Mouse (Mus musculus): Measurements from ENCODE around the gene Hoxd10. TPM values are rescaled to one million over a fixed set of nuclear protein-coding genes. Genes with fewer than 3 reads are reported as not detected.

Hoxd10 gene
- polyA plus RNA-seq, 1 experiment from 2014 or later, result 0.13 TPM

DNA sequence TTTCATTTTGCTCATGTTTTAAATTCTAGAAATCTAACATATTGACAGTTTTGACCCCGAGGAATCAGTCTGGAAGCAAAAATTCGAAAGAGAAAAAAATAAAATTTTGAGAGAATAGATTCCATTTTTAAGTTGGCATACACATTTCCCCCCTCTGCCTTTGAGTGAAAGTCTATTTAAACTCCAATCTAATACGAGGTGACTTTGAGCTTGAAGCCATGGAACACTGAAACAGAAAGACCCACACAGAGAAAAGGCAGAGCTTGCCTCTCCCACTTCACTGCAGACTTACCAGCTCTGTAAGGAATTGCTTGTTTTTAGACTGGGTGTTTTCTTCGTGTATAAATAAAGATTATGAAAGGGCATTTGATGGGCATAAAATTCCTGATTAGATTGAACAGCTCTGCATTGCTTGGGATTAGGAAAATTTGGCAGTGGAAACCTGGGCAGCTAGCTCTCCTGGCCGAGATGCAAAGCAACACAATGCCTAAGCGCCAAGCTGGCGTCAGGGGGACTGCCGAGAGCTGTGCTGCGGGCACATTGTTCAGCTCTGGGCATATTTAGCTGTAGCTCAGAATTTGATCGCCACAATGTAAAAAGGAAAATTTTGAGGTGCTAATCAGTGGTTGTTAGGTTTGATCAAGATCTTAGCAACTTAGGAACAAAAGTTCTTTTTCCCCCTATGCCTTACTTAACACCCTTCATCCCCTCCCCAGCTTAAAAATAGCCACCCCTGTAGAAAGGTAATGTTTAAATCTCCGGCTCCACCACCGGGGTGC is 2.7 kb upstream of the Hoxd10 start:
- DNase-seq (ENCODE audit: low read depth, low spot score), result no peak

DNA sequence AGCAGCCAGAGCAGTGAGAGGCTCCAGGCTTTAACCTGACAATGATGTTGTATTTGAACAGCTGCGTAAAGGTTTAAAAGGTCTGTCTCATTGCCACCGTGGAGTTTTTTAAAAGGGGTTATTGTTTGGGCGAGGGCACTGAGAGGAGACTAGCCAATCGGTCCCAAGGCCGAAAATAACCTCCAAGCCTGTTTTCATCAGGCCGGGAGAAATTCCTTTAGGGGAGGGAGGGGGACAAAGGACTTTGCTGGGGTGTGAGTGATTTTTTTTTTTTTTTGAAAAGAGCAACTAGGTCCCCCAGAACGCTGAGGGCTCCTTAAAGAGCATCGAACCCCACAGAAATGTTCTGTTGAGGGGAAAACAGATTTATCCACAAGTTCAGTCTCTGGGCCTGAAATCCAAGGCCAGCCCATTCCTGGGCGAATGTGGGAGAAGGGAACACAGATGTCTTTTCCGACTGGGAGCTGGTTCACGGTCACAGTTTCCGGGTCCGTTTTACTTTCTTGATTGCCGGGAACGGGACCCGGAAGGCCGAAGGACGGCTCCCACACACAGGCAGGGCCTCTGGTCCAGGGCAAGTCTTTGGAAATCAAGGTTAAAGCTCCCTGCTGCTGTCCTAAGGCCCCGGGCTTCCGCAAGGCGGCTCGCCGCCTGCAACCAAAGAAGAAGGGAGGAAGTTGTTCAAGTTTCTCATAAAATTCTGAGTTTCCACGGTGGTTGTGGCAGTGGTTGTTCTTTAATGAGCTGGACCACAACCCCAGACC is 2.0 kb upstream of the Hoxd10 start:
- H3K27me3 ChIP-seq, result peaks cover 82% of the 10 kb centered on the region
- no peak for ATAC-seq
- DNase-seq (ENCODE audit: low read depth, low spot score), result no peak
- in situ Hi-C loops (cut with MboI; ENCODE audit: low pct_unique_long_range_greater_than_20kb), result loop anchor here (10.0 to 25.0 kb wide), 2 partner anchors 455 to 1073 kb away; no protein-coding TSS in a partner anchor
- ChIA-PET POLR2A (interaction anchor here (0.6 kb wide), 1 partner anchor 273 kb away, joined by 7 read pairs; no protein-coding TSS in a partner anchor), CTCF (no interaction called here)
- TF ChIP-seq CTCF (IDR thresholded peaks at IDR 0.05), result no peak

More for the DNA sequence above, 2.7 kb upstream of the Hoxd10 start:
- TF ChIP-seq CTCF (IDR thresholded peaks at IDR 0.05), result no peak
- ChIA-PET POLR2A (no interaction called here), CTCF (no interaction called here)
- peaks cover 81% of the 10 kb centered on the region for H3K27me3 ChIP-seq
- in situ Hi-C loops (cut with MboI; ENCODE audit: low pct_unique_long_range_greater_than_20kb), result loop anchor here (25.0 kb wide), 1 partner anchor 1073 kb away; no protein-coding TSS in a partner anchor
- ATAC-seq, result no peak

DNA sequence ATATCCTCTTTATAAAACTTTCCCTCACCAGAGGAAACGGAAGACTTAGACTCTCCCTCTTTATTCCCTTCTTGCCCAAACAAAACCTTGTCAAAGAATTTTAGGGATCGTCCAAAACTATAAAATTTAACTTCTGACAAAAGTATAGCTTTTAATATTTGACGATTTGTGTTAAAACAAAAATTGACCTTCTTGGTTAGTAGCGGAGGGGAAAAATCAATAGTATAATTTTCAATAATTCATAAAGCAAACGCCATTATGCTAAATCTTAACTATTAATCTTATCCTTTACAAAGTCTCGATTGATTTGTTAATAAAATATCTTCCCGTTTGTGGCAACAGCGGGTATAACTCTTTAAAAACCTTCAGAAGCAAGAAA is 1.4 kb upstream of the Hoxd10 start:
- in situ Hi-C loops (cut with MboI; ENCODE audit: low pct_unique_long_range_greater_than_20kb), result loop anchor here (10.0 to 25.0 kb wide), 2 partner anchors 454 to 1072 kb away; no protein-coding TSS in a partner anchor
- POLR2A ChIA-PET, result no interaction called here
- ATAC-seq (no peak), DNase-seq (ENCODE audit: low read depth, low spot score) (no peak)
- no peak for TF ChIP-seq CTCF (IDR thresholded peaks at IDR 0.05)
- CTCF ChIA-PET, result no interaction called here
- H3K27me3 ChIP-seq, result peaks cover 83% of the 10 kb centered on the region

DNA sequence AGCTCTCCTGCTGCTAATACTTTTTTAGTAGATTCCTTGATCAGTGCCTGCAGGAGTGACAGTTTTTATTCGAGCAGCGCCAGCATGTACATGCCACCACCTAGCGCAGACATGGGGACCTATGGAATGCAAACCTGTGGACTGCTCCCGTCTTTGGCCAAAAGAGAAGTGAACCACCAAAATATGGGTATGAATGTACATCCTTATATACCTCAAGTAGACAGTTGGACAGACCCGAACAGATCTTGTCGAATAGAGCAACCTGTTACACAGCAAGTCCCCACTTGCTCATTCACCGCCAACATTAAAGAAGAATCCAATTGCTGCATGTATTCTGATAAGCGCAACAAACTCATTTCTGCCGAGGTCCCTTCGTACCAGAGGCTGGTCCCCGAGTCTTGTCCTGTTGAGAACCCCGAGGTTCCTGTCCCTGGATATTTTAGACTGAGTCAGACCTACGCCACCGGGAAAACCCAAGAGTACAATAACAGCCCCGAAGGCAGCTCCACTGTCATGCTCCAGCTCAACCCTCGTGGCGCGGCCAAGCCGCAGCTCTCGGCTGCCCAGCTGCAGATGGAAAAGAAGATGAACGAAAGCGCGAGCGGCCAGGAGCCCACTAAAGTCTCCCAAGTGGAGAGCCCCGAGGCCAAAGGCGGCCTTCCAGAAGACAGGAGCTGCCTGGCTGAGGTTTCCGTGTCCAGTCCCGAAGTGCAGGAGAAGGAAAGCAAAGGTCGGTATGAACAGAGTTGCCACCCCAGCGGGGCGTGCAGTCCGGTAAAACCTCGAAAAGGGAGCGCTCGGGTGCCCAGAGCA is 477 bp downstream of the Hoxd10 start:
- DNase-seq (ENCODE audit: low read depth, low spot score) (no peak), ATAC-seq (peak; percentile 12)
- no peak for TF ChIP-seq CTCF (IDR thresholded peaks at IDR 0.05)
- ChIA-PET CTCF (no interaction called here), POLR2A (no interaction called here)
- peaks cover 72% of the 10 kb centered on the region for H3K27me3 ChIP-seq
- in situ Hi-C loops (cut with MboI; ENCODE audit: low pct_unique_long_range_greater_than_20kb), result loop anchor here (10.0 to 25.0 kb wide), 2 partner anchors 453 to 1070 kb away; no protein-coding TSS in a partner anchor

DNA sequence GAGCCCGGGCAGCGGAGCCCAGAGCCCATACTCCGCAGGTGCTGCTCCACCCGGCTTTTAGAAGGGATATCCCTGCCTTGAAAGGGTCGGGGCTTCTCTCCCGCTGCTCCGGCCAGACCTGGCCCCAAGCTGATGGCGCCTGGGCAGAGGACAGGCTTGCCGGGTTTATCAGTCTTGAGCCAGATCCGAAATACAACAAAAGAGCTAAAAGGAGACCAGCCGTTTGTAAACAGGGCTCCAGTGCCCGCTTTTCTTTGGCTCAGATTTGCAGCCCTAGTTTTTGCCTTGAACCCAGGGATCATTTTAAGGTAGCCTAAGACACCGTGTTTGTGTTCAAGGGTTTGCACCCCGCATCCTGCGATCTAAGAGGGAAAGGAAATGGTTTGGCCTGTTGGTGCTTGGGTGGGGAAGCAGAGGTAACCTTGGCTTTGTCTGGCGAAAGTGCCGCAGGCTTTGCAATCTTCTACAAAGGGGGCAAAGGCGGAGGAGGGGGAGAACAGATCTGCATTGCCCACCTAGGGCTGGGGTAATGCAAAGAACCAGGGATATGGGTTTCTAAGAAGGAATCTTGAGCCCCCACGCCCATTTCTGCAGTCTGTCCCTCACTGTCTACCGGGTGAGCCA is 1.2 kb downstream of the Hoxd10 start:
- TF ChIP-seq CTCF (IDR thresholded peaks at IDR 0.05), result no peak
- in situ Hi-C loops (cut with MboI; ENCODE audit: low pct_unique_long_range_greater_than_20kb), result loop anchor here (10.0 to 25.0 kb wide), 2 partner anchors 452 to 1069 kb away; no protein-coding TSS in a partner anchor
- DNase-seq (ENCODE audit: low read depth, low spot score) (no peak), ATAC-seq (no peak)
- peaks cover 64% of the 10 kb centered on the region for H3K27me3 ChIP-seq
- ChIA-PET POLR2A (no interaction called here), CTCF (no interaction called here)

DNA sequence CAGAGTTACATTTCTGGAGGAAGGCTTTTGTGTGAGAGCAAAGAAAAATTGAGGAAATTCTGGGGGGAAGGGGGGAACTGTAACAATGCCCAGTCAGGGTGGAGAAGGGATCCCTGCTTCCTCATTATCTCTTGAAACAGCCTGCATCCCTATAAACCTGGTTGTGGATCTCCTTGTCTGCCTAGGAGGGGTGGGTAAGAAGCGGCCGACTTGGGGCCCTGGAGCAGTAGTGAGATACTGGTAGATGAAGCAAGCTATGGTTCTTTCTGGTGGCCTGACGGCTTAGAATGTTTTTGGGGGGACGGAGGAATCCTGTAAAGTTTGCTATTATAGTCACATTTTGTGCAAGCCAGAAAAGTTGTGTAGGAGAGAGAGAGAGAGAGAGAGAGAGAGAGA is 1.7 kb downstream of the Hoxd10 start:
- in situ Hi-C loops (cut with MboI; ENCODE audit: low pct_unique_long_range_greater_than_20kb), result loop anchor here (10.0 to 25.0 kb wide), 2 partner anchors 451 to 1069 kb away; no protein-coding TSS in a partner anchor
- no peak for ATAC-seq
- H3K27me3 ChIP-seq, result peaks cover 59% of the 10 kb centered on the region
- TF ChIP-seq CTCF (IDR thresholded peaks at IDR 0.05), result no peak
- ChIA-PET POLR2A (no interaction called here), CTCF (no interaction called here)
- DNase-seq (ENCODE audit: low read depth, low spot score), result no peak

DNA sequence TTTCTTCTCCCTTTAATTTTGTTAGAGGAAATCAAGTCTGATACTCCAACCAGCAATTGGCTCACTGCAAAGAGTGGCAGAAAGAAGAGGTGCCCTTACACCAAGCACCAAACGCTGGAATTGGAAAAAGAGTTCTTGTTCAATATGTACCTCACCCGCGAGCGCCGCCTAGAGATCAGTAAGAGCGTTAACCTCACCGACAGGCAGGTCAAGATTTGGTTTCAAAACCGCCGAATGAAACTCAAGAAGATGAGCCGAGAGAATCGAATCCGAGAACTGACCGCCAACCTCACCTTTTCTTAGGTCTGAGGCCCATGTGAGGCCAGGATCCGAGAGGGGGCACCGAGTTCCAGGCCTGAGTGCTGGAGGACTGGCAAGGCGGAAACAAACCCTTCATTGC is 2.3 kb downstream of the Hoxd10 start:
- POLR2A ChIA-PET, result no interaction called here
- DNase-seq (ENCODE audit: low read depth, low spot score) (no peak), ATAC-seq (no peak)
- peaks cover 53% of the 10 kb centered on the region for H3K27me3 ChIP-seq
- TF ChIP-seq CTCF (IDR thresholded peaks at IDR 0.05), result no peak
- CTCF ChIA-PET, result no interaction called here
- in situ Hi-C loops (cut with MboI; ENCODE audit: low pct_unique_long_range_greater_than_20kb), result loop anchor here (10.0 to 25.0 kb wide), 2 partner anchors 451 to 1068 kb away; no protein-coding TSS in a partner anchor

DNA sequence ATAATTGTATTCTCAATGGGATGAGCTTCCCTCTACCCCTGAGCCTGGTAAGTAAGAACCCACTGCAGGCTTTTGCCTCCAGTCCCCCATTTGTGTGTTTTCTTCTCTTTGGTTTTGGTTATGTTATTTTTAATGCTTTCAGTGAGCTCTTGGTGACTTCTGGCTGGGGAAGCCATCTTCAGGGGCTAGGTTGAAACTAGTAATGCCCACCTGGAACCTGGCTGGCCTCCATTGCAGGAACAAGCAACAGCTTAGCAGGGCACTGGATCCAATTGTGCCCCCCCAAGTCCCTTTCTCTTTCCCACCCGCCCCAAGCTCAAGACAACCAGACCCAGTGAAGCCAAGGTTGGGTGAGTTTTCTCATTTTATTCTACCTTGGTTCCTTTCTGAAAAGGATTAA is 3.7 kb downstream of the Hoxd10 start:
- no peak for TF ChIP-seq CTCF (IDR thresholded peaks at IDR 0.05)
- POLR2A ChIA-PET, result no interaction called here
- in situ Hi-C loops (cut with MboI; ENCODE audit: low pct_unique_long_range_greater_than_20kb), result loop anchor here (10.0 to 25.0 kb wide), 2 partner anchors 449 to 1067 kb away; no protein-coding TSS in a partner anchor
- ATAC-seq, result no peak
- H3K27me3 ChIP-seq, result peaks cover 42% of the 10 kb centered on the region
- no peak for DNase-seq (ENCODE audit: low read depth, low spot score)
- CTCF ChIA-PET, result interaction anchor here (0.7 to 0.9 kb wide), 2 partner anchors 10 to 617 kb away, joined by 3 read pairs; no protein-coding TSS in a partner anchor

DNA sequence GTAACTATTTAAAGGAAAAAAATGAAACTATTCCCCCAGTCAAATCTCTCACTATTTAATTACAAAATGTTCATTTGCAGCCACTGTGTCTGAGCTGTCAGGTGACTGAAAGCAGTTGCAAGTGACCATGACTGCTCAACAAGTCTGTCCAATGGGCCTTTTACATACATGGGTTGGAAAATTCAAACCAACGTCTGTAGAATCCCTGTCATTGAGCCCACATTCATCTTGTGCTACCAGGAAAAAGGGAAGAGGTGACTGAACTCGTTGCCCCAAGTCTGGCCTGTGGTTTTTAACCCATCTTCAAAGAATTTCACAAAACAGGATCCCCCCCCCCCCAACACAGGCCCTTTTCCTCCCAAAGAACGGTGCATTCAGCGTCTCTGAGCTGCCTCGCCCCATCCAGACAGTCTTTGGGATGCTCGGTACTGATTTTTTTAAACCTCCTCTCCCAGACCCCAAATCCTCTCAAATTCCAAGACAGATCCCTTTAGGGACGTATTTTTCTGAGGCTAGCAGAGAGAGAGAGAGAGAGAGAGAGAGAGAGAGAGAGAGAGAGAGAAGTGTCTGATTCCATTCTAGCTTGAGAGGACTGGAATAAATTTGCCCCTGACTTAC is 4.2 kb downstream of the Hoxd10 start:
- TF ChIP-seq CTCF (IDR thresholded peaks at IDR 0.05), result no peak
- H3K27me3 ChIP-seq, result peaks cover 37% of the 10 kb centered on the region
- ChIA-PET CTCF (no interaction called here), POLR2A (no interaction called here)
- DNase-seq (ENCODE audit: low read depth, low spot score) (no peak), ATAC-seq (no peak)
- in situ Hi-C loops (cut with MboI; ENCODE audit: low pct_unique_long_range_greater_than_20kb), result loop anchor here (10.0 to 25.0 kb wide), 2 partner anchors 449 to 1066 kb away; no protein-coding TSS in a partner anchor

Data from Patski (cell line).